Mouse (Mus musculus): Measurements from ENCODE around the gene Poln. TPM values are rescaled to one million over a fixed set of nuclear protein-coding genes. Genes with fewer than 3 reads are reported as not detected.

Poln gene
- polyA plus RNA-seq, 1 experiment = 0.11 TPM

DNA sequence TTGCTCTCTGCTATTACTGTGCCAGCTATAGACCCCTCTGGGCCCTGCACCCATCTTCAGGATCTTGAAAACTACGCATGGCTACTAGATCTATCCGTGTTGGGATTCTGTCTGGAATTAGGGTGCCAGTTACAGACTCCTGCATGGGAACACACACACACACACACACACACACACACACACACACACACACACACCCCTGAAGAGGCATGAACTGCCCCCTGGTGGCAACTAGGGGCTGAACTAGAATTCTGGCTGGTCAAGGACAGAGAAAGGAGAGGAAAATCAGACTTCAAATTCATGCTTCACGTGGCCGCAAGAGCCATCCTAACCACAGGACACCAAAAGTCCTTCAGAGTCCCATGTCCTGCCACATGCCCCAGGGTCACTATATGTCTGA lies 22.6 kb upstream of the Poln start:
- Histone ChIP-seq H3K79me3 (ENCODE audit: low read depth) (no peaks in the 10 kb centered on the region), H3ac (ENCODE audit: control insufficient read depth, insufficient read length, low read depth) (no peak overlapping the region), H3K4me3 (ENCODE audit: insufficient read depth, poor library complexity, severe bottlenecking) (no peak overlapping the region), H3K79me2 (ENCODE audit: control insufficient read depth, insufficient read depth) (no peaks in the 10 kb centered on the region), H3K27me3 (ENCODE audit: control insufficient read depth, insufficient read depth, insufficient read length) (no peaks in the 10 kb centered on the region), H3K36me3 (ENCODE audit: control insufficient read depth, insufficient read depth) (no peaks in the 10 kb centered on the region)
- no peak for TF ChIP-seq MYOD1 (IDR thresholded peaks at IDR 0.05; ENCODE audit: control insufficient read depth, insufficient read length, low read depth)
- TF ChIP-seq FOSL1 (IDR thresholded peaks at IDR 0.05; ENCODE audit: insufficient read depth, low read length, poor library complexity, severe bottlenecking) = no peak
- no peak for TF ChIP-seq MYOG (IDR thresholded peaks at IDR 0.05; ENCODE audit: control insufficient read depth, extremely low read depth, insufficient read length)
- no peak for TF ChIP-seq USF1 (IDR thresholded peaks at IDR 0.05; ENCODE audit: low read depth)
- TF ChIP-seq MAX (IDR thresholded peaks at IDR 0.05) = no peak
- TF ChIP-seq CEBPB (IDR thresholded peaks at IDR 0.05; ENCODE audit: low read depth) = no peak
- no peak for TF ChIP-seq CTCF (IDR thresholded peaks at IDR 0.05; ENCODE audit: control insufficient read depth, insufficient read depth, insufficient read length)

GRCm38 (mm10) chr5:34191021-34191420 lies 21.8 kb upstream of the Poln start:
- Histone ChIP-seq H3K79me3 (ENCODE audit: low read depth) (no peaks in the 10 kb centered on the region), H3K27me3 (ENCODE audit: control insufficient read depth, insufficient read depth, insufficient read length) (no peaks in the 10 kb centered on the region), H3K79me2 (ENCODE audit: control insufficient read depth, insufficient read depth) (no peaks in the 10 kb centered on the region), H3K36me3 (ENCODE audit: control insufficient read depth, insufficient read depth) (no peaks in the 10 kb centered on the region), H3K4me3 (ENCODE audit: insufficient read depth, poor library complexity, severe bottlenecking) (no peak overlapping the region), H3ac (ENCODE audit: control insufficient read depth, insufficient read length, low read depth) (no peak overlapping the region)
- TF ChIP-seq CTCF (IDR thresholded peaks at IDR 0.05; ENCODE audit: control insufficient read depth, insufficient read depth, insufficient read length) (no peak), CEBPB (IDR thresholded peaks at IDR 0.05; ENCODE audit: low read depth) (no peak), MYOG (IDR thresholded peaks at IDR 0.05; ENCODE audit: control insufficient read depth, extremely low read depth, insufficient read length) (no peak), MYOD1 (IDR thresholded peaks at IDR 0.05; ENCODE audit: control insufficient read depth, insufficient read length, low read depth) (no peak), FOSL1 (IDR thresholded peaks at IDR 0.05; ENCODE audit: insufficient read depth, low read length, poor library complexity, severe bottlenecking) (no peak), USF1 (IDR thresholded peaks at IDR 0.05; ENCODE audit: low read depth) (no peak), MAX (IDR thresholded peaks at IDR 0.05) (no peak)

- H3K79me2 ChIP-seq (ENCODE audit: control insufficient read depth, insufficient read depth) = no peaks in the 10 kb centered on the region
- H3ac ChIP-seq (ENCODE audit: control insufficient read depth, insufficient read length, low read depth) = no peak overlapping the region
- H3K27me3 ChIP-seq (ENCODE audit: control insufficient read depth, insufficient read depth, insufficient read length) = no peaks in the 10 kb centered on the region
- H3K79me3 ChIP-seq (ENCODE audit: low read depth) = no peaks in the 10 kb centered on the region
- no peaks in the 10 kb centered on the region for H3K36me3 ChIP-seq (ENCODE audit: control insufficient read depth, insufficient read depth)
- H3K4me3 ChIP-seq (ENCODE audit: insufficient read depth, poor library complexity, severe bottlenecking) = no peak overlapping the region
- TF ChIP-seq USF1 (IDR thresholded peaks at IDR 0.05; ENCODE audit: low read depth) (no peak), MYOD1 (IDR thresholded peaks at IDR 0.05; ENCODE audit: control insufficient read depth, insufficient read length, low read depth) (no peak), MAX (IDR thresholded peaks at IDR 0.05) (no peak), FOSL1 (IDR thresholded peaks at IDR 0.05; ENCODE audit: insufficient read depth, low read length, poor library complexity, severe bottlenecking) (no peak), CTCF (IDR thresholded peaks at IDR 0.05; ENCODE audit: control insufficient read depth, insufficient read depth, insufficient read length) (no peak), CEBPB (IDR thresholded peaks at IDR 0.05; ENCODE audit: low read depth) (no peak), MYOG (IDR thresholded peaks at IDR 0.05; ENCODE audit: control insufficient read depth, extremely low read depth, insufficient read length) (no peak)
Measured at GRCm38 (mm10) chr5:34189521-34189920, 20.3 kb upstream of the Poln start.

DNA sequence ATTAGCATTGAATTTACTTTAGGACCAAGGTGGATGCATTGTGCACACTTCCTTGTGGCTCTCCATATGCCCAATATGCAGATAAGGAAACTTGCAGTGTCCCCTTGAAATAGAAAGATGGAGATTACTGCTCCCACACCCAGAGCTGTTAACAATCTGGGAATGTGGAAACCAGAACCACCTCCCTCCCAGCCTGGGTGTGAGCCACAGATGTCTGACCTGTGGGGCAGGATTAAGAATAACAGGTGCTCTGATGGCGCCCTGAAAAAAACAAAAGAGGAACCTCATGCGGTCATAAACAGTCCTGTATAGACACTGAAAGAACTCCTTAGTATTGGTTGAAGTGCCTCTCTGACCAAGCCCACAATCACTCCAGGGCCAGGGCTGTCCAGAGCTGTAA lies 19.6 kb upstream of the Poln start:
- no peaks in the 10 kb centered on the region for H3K79me3 ChIP-seq (ENCODE audit: low read depth)

GRCm38 (mm10) chr5:34187601-34188316 lies 18.5 kb upstream of the Poln start, which contains the start of gene Mxd4:
TSS of gene Mxd4 (minus strand) at chr5:34187720.
- no peak for TF ChIP-seq MYOG (IDR thresholded peaks at IDR 0.05; ENCODE audit: control insufficient read depth, extremely low read depth, insufficient read length)
- peak; percentile 94 for TF ChIP-seq MAX (IDR thresholded peaks at IDR 0.05)
- no peak for TF ChIP-seq CEBPB (IDR thresholded peaks at IDR 0.05; ENCODE audit: low read depth)
- peak; percentile 78 for TF ChIP-seq USF1 (IDR thresholded peaks at IDR 0.05; ENCODE audit: low read depth)
- H3K36me3 ChIP-seq (ENCODE audit: control insufficient read depth, insufficient read depth) = no peaks in the 10 kb centered on the region
- H3K79me3 ChIP-seq (ENCODE audit: low read depth) = no peaks in the 10 kb centered on the region
- peak within 1 kb of the TSS; percentile 39 for H3K4me3 ChIP-seq (ENCODE audit: insufficient read depth, poor library complexity, severe bottlenecking)
- no peaks in the 10 kb centered on the region for H3K79me2 ChIP-seq (ENCODE audit: control insufficient read depth, insufficient read depth)
- H3ac ChIP-seq (ENCODE audit: control insufficient read depth, insufficient read length, low read depth) = peak within 1 kb of the TSS; percentile 69
- no peaks in the 10 kb centered on the region for H3K27me3 ChIP-seq (ENCODE audit: control insufficient read depth, insufficient read depth, insufficient read length)

More for the DNA sequence above, 19.6 kb upstream of the Poln start:
- Histone ChIP-seq H3K36me3 (ENCODE audit: control insufficient read depth, insufficient read depth) (no peaks in the 10 kb centered on the region), H3K27me3 (ENCODE audit: control insufficient read depth, insufficient read depth, insufficient read length) (no peaks in the 10 kb centered on the region), H3K4me3 (ENCODE audit: insufficient read depth, poor library complexity, severe bottlenecking) (no peak overlapping the region), H3K79me2 (ENCODE audit: control insufficient read depth, insufficient read depth) (no peaks in the 10 kb centered on the region), H3ac (ENCODE audit: control insufficient read depth, insufficient read length, low read depth) (no peak overlapping the region)
- TF ChIP-seq CTCF (IDR thresholded peaks at IDR 0.05; ENCODE audit: control insufficient read depth, insufficient read depth, insufficient read length) (no peak), MAX (IDR thresholded peaks at IDR 0.05) (no peak), MYOD1 (IDR thresholded peaks at IDR 0.05; ENCODE audit: control insufficient read depth, insufficient read length, low read depth) (no peak), CEBPB (IDR thresholded peaks at IDR 0.05; ENCODE audit: low read depth) (no peak), MYOG (IDR thresholded peaks at IDR 0.05; ENCODE audit: control insufficient read depth, extremely low read depth, insufficient read length) (no peak), USF1 (IDR thresholded peaks at IDR 0.05; ENCODE audit: low read depth) (no peak)
